Mouse (Mus musculus) bone marrow macrophage, adult 2 months (primary cell): Measurements from ENCODE around the gene Sptbn1.

Experiments used
- CTCF ChIP-seq: IDR thresholded peaks from 2 replicates; pipeline ENCODE4 v1.5.1; 2012; ENCODE audit warnings: low read depth, mild to moderate bottlenecking, low read length, moderate library complexity
- POLR2A ChIP-seq: IDR thresholded peaks from 2 replicates; pipeline ENCODE4 v1.6.1; 2012; ENCODE audit warnings: mild to moderate bottlenecking, low read depth, low read length, borderline replicate concordance

DNA sequence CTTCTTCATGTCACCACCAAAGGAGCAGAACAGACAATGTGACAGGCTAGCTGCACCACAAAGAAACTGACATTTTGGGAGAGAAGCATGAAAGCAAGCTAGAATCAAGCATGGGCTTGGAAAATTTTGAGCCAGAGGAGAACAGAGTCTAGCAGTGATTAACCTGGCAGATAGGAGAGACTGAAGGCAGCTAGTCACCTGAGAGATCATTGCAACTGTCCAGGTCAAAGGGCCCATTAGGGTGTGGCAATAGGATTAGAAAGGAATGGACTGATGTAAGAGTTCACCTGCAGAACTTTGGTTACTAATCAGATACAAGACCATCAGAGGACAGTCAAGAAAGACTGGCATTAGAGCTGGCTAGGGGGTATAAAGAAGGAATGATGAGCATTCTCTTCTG, 67.6 kb downstream of the Sptbn1 start:
- TF ChIP-seq POLR2A: no peak
- TF ChIP-seq CTCF: no peak
